Mouse (Mus musculus): ENCODE data around the gene Tnfaip8l2. TPM values are rescaled to one million over a fixed set of nuclear protein-coding genes. Genes with fewer than 3 reads are reported as not detected.
"Not testable (repeated sequence)": the region's sequence is repeated elsewhere in the genome, so short reads cannot be mapped to it uniquely, and the experiment has no call there.

Gene Tnfaip8l2
- polyA plus RNA-seq, 1 experiment, result 2.0 TPM

DNA sequence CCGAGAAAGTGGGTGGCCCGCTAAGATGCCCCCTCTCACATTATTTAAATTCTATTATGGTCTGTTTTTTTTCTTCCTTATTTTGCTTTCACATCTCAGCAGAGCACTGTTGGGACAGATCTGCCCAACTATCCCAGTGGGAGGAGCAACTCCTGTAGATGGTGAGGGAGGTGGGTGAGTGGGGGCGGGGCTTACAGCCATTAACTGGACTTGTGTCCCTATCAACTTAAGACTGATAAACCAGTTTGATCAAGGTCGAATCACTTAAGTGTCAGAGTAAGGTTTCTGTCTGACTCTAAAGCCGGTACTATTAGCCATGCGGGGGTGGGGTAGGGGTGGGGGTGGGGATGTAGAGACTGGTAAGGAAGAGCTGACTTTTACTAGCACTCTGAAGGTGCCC, 7.1 kb downstream of the Tnfaip8l2 start:
- Histone ChIP-seq H3K27ac (ENCODE audit: insufficient read depth, low read length) (no peak overlapping the region), H3K4me1 (ENCODE audit: control insufficient read depth, insufficient read depth, low read length) (peaks cover 3% of the 10 kb centered on the region; the same call in 1 of the 2 replicates), H3K27me3 (ENCODE audit: control insufficient read depth, insufficient read depth, low read length) (no peaks in the 10 kb centered on the region), H3K4me3 (replicated peaks; ENCODE audit: insufficient read depth, low read depth, low read length) (peak overlapping the region; percentile 46)
- WGBS, result 18% methylated on average over 6 of the region's 6 CpGs
- DNase-seq, result peak; percentile 39 to 49
- no peak for TF ChIP-seq POLR2A (IDR thresholded peaks at IDR 0.05; ENCODE audit: borderline replicate concordance, insufficient read depth, low read length)
- no peak for TF ChIP-seq CTCF (IDR thresholded peaks at IDR 0.05; ENCODE audit: borderline replicate concordance, insufficient read depth, low read depth, low read length)

DNA sequence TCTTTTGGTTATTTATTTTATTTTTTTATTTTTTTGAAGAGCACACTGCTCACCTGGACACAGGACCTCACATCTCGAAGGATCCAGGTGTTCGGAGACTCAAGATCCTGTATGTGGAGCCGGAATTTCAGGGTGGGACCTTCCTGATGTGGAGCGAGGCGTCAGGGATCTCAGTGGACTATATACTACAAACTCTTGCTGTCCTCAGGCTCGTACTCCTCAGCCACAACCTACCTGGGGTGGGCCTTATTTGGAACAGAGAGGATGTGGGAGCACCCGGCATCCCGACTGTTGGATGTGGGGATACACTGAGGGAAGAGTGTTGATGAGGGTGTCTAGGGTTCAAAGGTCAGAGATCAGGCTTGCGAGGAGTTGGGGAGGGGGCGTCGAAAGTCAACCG, 8.0 kb downstream of the Tnfaip8l2 start:
- H3K4me1 ChIP-seq (ENCODE audit: control insufficient read depth, insufficient read depth, low read length), result peaks cover 11% of the 10 kb centered on the region
- H3K4me3 ChIP-seq (replicated peaks; ENCODE audit: insufficient read depth, low read depth, low read length); H3K27ac ChIP-seq (ENCODE audit: insufficient read depth, low read length); H3K27me3 ChIP-seq (ENCODE audit: control insufficient read depth, insufficient read depth, low read length); DNase-seq: not testable (repeated sequence)
- WGBS, result no CpG with 5 or more reads among the region's 12 CpGs

DNA sequence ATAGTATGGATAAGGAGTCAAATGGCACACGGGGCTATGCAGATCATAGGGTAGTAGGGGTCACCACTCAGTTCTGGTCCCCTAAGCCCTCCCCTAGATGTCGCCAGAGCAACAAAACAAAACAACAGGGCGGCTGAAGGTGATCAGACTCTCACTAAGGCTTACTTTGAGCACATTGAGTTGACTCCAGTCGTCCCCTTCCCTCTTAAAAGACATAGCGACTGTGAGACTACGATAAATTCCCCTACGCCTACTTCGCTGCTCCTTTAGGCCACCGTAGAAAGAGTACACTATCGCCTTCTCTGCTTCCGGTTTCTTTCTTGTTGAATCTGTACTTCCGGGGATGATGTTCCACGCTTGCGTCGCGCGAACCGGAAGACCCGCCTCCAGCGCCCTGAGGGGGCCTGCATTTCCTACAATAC, 8.5 kb downstream of the Tnfaip8l2 start, which contains the start of the genes Scnm1 and Lysmd1:
Gene Scnm1, minus strand, starts transcription at position 332 of the 422 bp plus-strand sequence.
Gene Lysmd1, plus strand, starts transcription at position 409 of the 422 bp plus-strand sequence.
- H3K4me1 ChIP-seq (ENCODE audit: control insufficient read depth, insufficient read depth, low read length), result peaks cover 16% of the 10 kb centered on the region
- peak; percentile 91 to 96 for DNase-seq
- H3K27ac ChIP-seq (ENCODE audit: insufficient read depth, low read length), result peak within 1 kb of the TSS; percentile 12; the same call in 1 of the 2 replicates
- H3K27me3 ChIP-seq (ENCODE audit: control insufficient read depth, insufficient read depth, low read length), result no peaks in the 10 kb centered on the region
- TF ChIP-seq CTCF (IDR thresholded peaks at IDR 0.05; ENCODE audit: borderline replicate concordance, insufficient read depth, low read depth, low read length) (0 out of 2 replicates have a peak, but pooled peaks have one; percentile 5), POLR2A (IDR thresholded peaks at IDR 0.05; ENCODE audit: borderline replicate concordance, insufficient read depth, low read length) (peak; percentile 48; the same call in 1 of the 2 replicates)
- H3K4me3 ChIP-seq (replicated peaks; ENCODE audit: insufficient read depth, low read depth, low read length), result peak within 1 kb of the TSS; percentile 76
- WGBS, result under 1% methylated on average over 20 of the region's 20 CpGs

GRCm38 (mm10) chr3:95133176-95133575, 9.0 kb downstream of the Tnfaip8l2 start:
- peak in 1 of 2 experiments; percentile 20 for DNase-seq
- peaks cover 21% of the 10 kb centered on the region for H3K4me1 ChIP-seq (ENCODE audit: control insufficient read depth, insufficient read depth, low read length)
- H3K27me3 ChIP-seq (ENCODE audit: control insufficient read depth, insufficient read depth, low read length), result no peaks in the 10 kb centered on the region
- no peak for TF ChIP-seq POLR2A (IDR thresholded peaks at IDR 0.05; ENCODE audit: borderline replicate concordance, insufficient read depth, low read length)
- TF ChIP-seq CTCF (IDR thresholded peaks at IDR 0.05; ENCODE audit: borderline replicate concordance, insufficient read depth, low read depth, low read length), result no peak
- WGBS, result 54% methylated on average over 11 of the region's 11 CpGs
- peak overlapping the region; percentile 12; the same call in 1 of the 2 replicates for H3K27ac ChIP-seq (ENCODE audit: insufficient read depth, low read length)
- peak overlapping the region; percentile 76 for H3K4me3 ChIP-seq (replicated peaks; ENCODE audit: insufficient read depth, low read depth, low read length)

DNA sequence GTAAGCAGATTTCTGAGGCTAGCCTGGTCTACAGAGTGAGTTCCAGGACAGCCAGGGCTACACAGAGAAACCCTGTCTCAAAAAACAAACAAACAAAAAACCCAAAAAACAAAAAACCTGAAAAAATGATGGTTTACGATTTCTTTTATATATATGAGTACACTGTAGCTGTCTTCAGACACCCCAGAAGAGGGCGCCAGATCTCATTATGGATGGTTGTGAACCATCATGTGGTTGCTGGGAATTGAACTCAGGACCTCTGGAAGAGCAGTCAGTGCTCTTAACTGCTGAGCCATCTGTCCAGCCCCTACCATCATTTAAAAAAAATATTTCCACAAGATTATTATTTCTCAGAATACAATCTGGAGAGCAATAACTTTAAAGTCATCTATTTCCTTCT, 9.8 kb downstream of the Tnfaip8l2 start:
- not testable (repeated sequence) for H3K27ac ChIP-seq (ENCODE audit: insufficient read depth, low read length); H3K4me3 ChIP-seq (replicated peaks; ENCODE audit: insufficient read depth, low read depth, low read length); DNase-seq; H3K27me3 ChIP-seq (ENCODE audit: control insufficient read depth, insufficient read depth, low read length)
- H3K4me1 ChIP-seq (ENCODE audit: control insufficient read depth, insufficient read depth, low read length), result peaks cover 23% of the 10 kb centered on the region
- WGBS, result 82% methylated on average over 2 of the region's 2 CpGs

- Histone ChIP-seq H3K4me1 (ENCODE audit: control insufficient read depth, insufficient read depth, low read length) (peaks cover 21% of the 10 kb centered on the region), H3K27me3 (ENCODE audit: control insufficient read depth, insufficient read depth, low read length) (no peaks in the 10 kb centered on the region), H3K4me3 (replicated peaks; ENCODE audit: insufficient read depth, low read depth, low read length) (no peak overlapping the region), H3K27ac (ENCODE audit: insufficient read depth, low read length) (no peak overlapping the region)
- TF ChIP-seq CTCF (IDR thresholded peaks at IDR 0.05; ENCODE audit: borderline replicate concordance, insufficient read depth, low read depth, low read length) (no peak), POLR2A (IDR thresholded peaks at IDR 0.05; ENCODE audit: borderline replicate concordance, insufficient read depth, low read length) (no peak)
- DNase-seq, result no peak
- WGBS, result 89% methylated on average over 5 of the region's 5 CpGs
These were observed 12.1 kb downstream of the Tnfaip8l2 start for GRCm38 (mm10) chr3:95130081-95130480.

DNA sequence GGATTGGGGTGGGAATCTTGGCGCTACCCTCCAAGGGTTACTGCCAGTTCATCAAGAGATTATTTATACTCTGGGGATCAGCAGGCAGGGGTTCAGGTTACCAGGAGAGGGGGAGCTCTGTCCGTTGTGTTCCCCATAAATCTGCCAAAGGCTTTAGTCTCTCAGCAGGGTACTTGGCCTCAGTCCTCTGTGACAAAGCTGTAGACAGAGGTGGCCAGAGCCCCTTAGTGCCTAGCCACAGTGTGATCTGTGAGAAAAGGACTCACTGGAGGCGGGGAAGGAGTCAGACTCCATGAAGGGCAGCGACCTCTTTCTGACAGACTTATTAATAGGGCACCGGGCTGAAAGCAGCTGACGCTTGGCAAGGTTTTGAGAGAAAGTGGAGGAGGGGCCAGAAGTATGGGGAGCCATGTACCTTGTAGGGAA, 12.9 kb downstream of the Tnfaip8l2 start:
- 0 out of 2 replicates have a peak, but pooled peaks have one; percentile 16 for TF ChIP-seq POLR2A (IDR thresholded peaks at IDR 0.05; ENCODE audit: borderline replicate concordance, insufficient read depth, low read length)
- TF ChIP-seq CTCF (IDR thresholded peaks at IDR 0.05; ENCODE audit: borderline replicate concordance, insufficient read depth, low read depth, low read length), result no peak

DNA sequence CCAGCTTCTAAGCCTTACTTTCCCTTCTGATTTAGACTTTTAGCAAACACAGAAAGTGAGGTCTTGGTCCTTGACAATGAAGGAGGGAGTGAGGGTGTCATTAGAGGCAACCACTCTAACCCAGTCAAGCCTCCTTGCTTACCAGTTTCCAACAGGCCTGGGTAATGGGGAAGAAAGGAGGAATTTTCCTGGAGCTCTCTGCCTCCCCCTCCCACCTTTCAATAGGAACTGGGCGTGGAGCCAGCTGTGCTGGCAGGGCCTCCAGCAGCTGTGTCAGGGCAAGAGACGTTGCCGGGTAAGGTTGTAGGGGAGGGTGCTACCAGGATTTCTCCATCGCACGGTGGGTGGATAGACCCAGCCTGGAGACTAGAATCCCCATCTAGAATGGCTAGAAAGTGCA, 17.2 kb downstream of the Tnfaip8l2 start:
- 5% methylated on average over 5 of the region's 5 CpGs for WGBS
- H3K4me1 ChIP-seq (ENCODE audit: control insufficient read depth, insufficient read depth, low read length), result peaks cover 20% of the 10 kb centered on the region
- H3K4me3 ChIP-seq (replicated peaks; ENCODE audit: insufficient read depth, low read depth, low read length), result no peak overlapping the region
- no peak overlapping the region for H3K27ac ChIP-seq (ENCODE audit: insufficient read depth, low read length)
- no peaks in the 10 kb centered on the region for H3K27me3 ChIP-seq (ENCODE audit: control insufficient read depth, insufficient read depth, low read length)
- DNase-seq, result peak in 1 of 2 experiments; percentile 26
- no peak for TF ChIP-seq POLR2A (IDR thresholded peaks at IDR 0.05; ENCODE audit: borderline replicate concordance, insufficient read depth, low read length)

More for the DNA sequence above, 12.9 kb downstream of the Tnfaip8l2 start:
- no peaks in the 10 kb centered on the region for H3K27me3 ChIP-seq (ENCODE audit: control insufficient read depth, insufficient read depth, low read length)
- H3K4me1 ChIP-seq (ENCODE audit: control insufficient read depth, insufficient read depth, low read length), result peaks cover 21% of the 10 kb centered on the region
- WGBS, result 10% methylated on average over 6 of the region's 6 CpGs
- peak overlapping the region; percentile 6 for H3K4me3 ChIP-seq (replicated peaks; ENCODE audit: insufficient read depth, low read depth, low read length)
- peak; percentile 64 to 79 for DNase-seq
- H3K27ac ChIP-seq (ENCODE audit: insufficient read depth, low read length), result peak overlapping the region; percentile 80
